Mouse (Mus musculus) CD4-positive helper T cell, adult 2 months (primary cell): ENCODE data around the gene Dph7.

ENCODE experiments used
- DNase-seq: peaks from one replicate; pipeline ENCODE4 v3.0.0-alpha.2; 2012; ENCODE audit warnings: low read depth, missing footprints, low spot score

Dph7 gene

GRCm38 (mm10) chr2:24962304-24963000 is at the start of gene Dph7:
Dph7 (plus strand) TSS chr2:24962400.
- DNase-seq: peak; percentile 86

DNA sequence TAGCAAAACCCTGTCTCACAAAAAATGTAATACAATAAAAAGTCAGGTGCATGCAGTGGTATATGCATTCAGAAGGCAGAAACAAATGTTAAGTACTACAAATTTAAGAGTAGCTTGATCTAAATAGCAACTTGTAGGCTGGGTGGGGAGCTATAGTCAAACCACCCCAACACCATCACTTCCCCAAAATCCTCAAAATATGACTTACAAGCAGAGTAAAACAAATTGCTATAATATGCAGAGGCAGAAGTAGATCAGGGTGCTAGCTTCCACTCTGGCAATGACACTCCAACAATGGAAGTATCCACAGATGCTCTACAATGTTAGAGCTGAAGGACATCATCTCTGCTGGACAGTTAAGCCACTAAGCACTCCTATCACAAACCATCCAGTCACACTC is 49.6 kb upstream of the Dph7 start:
- no peak for DNase-seq

DNA sequence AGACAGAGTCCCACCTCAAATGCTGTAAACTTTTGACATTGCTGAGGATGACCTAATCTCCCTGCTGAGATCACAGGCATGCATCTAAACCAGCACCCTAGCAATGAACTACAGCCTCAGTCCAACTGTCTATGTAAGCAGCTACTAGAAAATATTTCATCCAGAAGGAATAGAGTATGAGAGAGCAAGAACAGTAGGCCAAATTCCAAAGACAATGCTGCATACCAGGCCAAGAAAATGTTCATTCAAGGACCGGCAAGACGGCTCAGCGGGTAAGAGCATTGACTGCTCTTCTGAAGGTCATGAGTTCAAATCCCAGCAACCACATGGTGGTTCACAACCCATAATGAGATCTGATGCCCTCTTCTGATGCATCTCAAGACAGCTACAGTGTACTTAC is 47.4 kb upstream of the Dph7 start:
- no peak for DNase-seq

DNA sequence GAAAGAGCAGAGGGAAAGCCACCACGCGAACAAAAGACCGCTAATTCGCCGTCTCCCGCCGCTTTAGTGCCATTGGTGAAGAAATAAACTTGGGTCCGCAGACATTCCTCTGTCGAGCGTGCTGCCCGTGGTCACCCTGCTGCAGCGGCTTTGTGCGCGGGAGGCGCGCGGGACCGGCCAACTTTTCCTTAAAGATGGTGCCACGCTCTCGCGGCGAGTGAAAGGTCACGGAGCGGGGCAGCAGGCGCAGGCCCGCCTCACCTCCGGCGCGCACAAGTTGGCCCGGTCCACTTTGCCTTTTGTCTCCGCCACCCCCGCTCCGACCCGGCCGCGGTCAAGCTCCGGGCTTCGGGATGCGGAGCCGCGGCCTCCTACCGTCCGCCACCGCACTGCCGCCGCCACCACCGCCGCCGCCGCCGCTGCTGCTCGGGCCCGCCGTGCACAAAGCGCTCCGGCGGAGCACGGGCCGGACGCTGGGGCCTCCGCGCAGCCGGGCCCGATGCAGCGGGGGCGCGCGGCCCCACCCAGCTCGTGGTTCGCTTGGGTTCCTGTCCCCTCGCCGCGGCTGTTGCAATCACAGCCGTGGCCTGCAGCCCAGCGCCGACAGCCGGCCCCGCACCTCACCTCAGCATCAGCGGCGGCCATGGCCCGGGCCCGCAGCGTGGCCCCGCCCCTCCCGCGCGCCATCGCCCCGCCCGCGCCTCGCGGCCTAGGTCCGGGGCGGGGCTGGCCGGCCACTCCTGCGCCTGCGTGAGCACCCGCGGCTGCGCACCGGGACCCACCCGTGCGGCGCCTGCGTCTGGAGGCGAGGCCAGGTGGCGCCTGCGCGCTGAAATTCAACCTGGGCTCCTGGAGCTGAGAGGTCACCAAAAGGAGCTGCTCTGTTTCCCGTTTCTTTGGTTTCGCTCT is 43.0 kb upstream of the Dph7 start, which contains the start of gene Ehmt1:
TSS of gene Ehmt1 (minus strand) at position 685 of the 909 bp plus-strand sequence.
- peak; percentile 94 for DNase-seq

DNA sequence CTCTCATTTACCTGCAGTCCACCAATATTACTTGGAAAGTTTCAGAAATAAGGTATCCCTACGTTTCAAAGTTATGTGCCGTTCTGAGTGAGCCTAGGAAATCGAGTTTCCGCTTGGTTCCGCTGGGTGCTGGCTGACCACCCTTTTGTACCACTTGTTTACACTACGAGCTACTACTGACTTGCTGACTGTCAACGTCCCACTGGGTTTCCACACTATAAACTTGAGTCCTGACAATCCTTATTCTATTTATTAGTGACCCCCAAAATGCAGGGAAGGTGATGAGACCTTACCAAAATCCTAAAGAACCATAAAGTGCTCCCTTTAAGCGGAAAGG is 42.4 kb upstream of the Dph7 start:
- no peak for DNase-seq

DNA sequence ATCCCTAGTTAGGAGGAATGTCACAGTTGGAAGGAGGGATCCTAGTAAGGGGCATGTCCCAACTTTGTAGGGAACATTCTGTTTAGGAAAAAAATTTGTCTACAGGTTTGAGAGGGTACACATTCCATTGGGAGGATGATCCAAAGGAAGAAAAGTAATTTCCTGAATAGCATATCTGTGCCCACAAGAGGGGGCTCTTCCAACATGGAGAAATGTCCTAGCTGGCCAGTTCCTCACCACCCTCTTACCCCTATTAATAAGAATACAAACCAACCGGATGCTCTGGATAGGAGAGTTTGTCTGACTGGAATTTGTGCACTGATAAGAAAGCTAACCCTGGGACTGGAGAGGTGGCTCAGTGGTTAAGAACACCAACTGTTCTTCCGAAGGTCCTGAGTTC is 38.6 kb upstream of the Dph7 start:
- DNase-seq: no peak

- DNase-seq: no peak
Observed at GRCm38 (mm10) chr2:24925284-24925683, 36.9 kb upstream of the Dph7 start.

GRCm38 (mm10) chr2:24926345-24926964 is 35.7 kb upstream of the Dph7 start:
- DNase-seq: no peak

- no peak for DNase-seq
Observed at GRCm38 (mm10) chr2:24926965-24927358, 35.2 kb upstream of the Dph7 start.

DNA sequence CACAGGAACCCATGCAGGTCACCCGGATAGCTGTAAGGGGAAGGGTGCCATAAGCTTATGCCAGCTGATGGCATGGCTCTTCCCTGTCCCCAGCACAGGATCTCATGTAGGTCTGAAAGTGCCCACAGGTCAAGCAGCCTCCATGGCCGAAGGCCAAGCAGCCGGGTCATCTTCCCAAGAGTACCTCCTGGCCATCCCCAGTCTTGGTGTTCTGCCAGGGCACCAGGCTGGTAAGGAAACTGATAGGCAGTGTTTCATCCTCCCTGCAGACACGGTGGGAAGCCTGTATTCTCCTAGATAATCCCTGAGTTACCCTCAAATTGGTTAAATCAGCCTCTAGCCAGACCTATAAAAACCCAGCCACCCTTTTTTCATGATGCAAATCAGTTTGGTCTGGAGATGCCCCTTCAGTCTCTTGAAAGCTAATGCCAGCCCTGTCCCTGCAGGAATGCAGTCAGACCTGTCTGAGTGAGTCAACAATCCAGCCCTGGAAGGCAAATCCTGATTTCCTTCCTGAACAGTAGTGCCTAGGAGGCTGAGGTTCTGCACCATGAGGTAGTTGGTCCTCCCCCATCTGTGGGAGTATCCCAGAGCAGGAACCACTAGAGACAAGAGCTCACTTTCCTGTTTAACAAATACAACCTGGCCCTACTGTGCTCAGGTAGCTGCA is 34.3 kb upstream of the Dph7 start:
- DNase-seq: no peak

- DNase-seq: no peak
Observed at GRCm38 (mm10) chr2:24929119-24929518, 33.1 kb upstream of the Dph7 start.

- DNase-seq: no peak
Observed at GRCm38 (mm10) chr2:24929593-24929992, 32.6 kb upstream of the Dph7 start.

GRCm38 (mm10) chr2:24934441-24934963 is 27.7 kb upstream of the Dph7 start:
- DNase-seq: no peak

DNA sequence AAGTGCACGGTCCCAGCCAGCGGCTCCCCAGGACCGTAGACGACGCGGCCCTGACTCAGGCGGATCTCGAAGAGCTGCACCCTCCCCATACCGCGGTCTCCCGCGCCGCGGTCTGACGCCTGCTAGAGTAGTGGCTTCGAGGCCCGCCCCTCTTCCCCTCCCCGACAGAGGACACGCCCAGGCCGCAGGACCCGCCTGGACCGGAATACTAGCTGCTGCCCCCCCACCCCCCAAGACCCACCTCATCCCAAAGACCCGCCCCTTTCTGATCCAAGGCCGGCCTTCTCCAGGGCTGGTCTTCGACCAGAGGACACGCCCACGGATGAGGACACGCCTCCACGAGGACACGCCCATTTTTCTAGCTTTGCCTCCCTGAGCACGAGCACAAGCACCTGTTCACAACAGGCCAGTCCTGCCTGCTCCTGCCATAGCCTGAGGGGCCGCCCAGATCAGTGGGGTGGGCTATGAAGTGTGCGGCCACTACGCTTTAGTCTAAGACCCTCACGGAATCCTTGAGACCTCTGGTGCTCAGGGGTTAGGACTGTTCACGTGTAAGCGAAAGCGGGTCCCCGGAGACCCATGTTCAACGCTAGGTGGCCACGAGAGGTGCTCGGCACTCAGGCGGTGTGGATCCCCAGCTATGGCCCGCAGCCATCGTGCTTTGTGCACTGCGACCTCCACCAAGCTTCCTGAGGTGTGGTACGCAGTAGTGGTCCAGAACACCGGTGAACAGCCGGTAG is 27.0 kb upstream of the Dph7 start, which contains the start of gene Arrdc1:
TSS of gene Arrdc1 (minus strand) at position 196 of the 740 bp plus-strand sequence.
- DNase-seq: peak; percentile 99

- no peak for DNase-seq
Observed at GRCm38 (mm10) chr2:24942092-24942491, 20.1 kb upstream of the Dph7 start.

DNA sequence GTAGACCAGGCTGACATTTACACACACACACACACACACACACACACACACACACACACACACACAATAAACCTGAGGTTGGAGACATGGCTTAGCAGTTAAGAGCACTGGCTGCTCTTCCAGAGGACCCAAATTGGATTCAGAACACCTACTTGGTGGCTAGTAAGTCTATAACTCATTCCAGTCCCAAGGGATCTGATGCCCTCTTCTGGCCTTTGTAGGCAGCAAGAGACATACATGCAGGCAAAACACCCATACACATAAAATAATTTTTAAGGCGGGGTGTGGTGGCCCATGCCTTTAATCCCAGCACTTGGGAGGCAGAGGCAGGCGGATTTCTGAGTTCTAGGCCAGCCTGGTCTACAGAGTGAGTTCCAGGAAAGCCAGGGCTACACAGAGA is 17.9 kb upstream of the Dph7 start:
- peak; percentile 58 for DNase-seq

DNA sequence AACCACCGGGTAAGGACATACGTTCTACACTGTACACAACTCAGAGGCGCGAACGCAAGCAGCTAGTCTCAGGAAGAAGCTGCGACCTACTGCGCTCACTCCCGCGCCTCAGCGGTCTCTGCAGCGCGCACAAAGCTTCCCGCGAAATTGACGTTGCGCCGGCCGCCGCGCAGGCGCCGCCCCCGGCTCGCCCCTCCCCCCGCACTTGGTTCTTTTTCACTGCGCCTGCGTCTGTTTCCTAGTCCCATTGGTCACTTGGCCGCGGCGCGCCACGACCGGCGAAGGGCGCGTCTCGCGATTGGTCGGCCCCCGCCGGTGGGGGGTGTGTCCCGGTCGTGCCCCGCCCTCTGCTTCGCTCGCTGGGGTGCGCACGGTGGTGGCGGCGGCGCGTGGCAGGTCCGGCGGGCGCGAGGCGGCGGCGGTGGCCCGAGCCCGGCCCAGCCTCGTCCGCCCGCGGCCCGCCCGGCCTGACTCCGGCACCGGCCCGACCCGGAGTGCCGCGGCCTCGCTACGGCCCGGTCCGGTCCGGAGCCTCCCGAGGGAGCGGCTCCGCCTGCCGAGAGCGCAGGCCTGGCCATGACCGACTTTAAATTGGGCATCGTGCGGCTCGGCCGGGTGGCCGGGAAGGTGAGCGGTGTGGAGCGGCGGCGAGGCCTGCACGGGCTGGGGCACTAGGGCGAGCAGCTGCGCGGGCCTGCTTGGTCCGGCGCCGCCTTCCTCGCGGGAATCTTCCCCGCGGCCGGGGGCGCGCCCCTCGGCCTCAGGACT is 12.6 kb upstream of the Dph7 start, which contains the start of gene Zmynd19:
TSS of gene Zmynd19 (plus strand) at position 372 of the 768 bp plus-strand sequence.
- DNase-seq: peak; percentile 97

- no peak for DNase-seq
Observed at GRCm38 (mm10) chr2:24950189-24950535, 12.0 kb upstream of the Dph7 start.

DNA sequence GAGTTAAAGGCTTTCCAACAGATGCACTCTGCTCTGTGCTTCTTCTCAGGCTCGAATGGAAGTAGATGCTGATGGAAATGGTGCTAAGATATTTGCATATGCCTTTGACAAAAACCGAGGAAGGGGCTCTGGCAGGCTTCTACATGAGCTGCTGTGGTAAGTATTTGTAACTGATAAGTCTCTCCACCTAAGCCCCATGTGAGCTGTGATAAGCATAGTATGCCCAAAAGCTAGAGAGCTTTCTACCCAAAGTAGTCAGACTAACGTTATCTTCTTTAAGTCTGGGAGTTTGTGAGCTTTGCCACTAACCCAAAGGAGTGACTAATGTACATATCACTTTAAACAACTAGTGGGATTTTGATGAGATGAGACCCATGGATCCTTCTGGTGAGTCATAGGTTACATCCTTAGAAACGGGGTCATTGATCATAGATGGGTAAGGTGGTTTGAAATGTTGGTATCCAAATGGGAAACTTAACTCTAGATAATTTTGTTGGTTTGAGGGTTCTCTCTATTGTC is 9.6 kb upstream of the Dph7 start:
- DNase-seq: no peak

DNA sequence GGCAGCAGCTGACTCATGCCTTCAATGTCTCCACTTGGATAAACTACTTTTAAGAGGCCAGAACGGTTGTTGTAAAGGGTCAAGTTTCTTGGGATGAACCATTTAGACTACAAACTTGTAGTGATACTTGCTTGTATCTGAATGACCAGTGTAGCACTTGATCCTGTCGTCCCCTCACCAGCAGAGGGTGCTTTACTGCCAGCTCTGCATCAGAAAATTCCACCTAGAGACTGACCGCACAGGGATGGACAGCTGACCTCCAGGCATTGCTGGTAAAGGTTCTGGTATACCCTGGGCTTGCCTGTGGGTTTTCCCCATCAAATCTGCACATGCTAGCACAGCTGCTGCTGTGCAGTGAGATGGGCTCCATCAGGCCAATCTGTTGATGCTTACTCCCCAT is 1.3 kb upstream of the Dph7 start:
- peak; percentile 24 for DNase-seq
